Mouse (Mus musculus) heart, adult 2 months (tissue): Measurements from ENCODE around the gene Grin3b. TPM values are rescaled to one million over a fixed set of nuclear protein-coding genes. Genes with fewer than 3 reads are reported as not detected.
A peak's percentile ranks its signal among the peaks of the same experiment; 100 is the strongest.

ENCODE experiments used
- DNase-seq, 2 experiments: peaks; one replicate each; pipeline ENCODE4 v3.0.0; 2021
- H3K27ac ChIP-seq: fragments of 200-600 bp; 2 replicates; pipeline ENCODE4 v1.8.1; 2022
- H3K27me3 ChIP-seq: fragments of 200-500 bp; 2 replicates; pipeline ENCODE4 v1.6.1; 2012; ENCODE audit warnings: mild to moderate bottlenecking, low read length, inconsistent platforms, mixed read lengths; ENCODE audit not compliant: control insufficient read depth, insufficient read depth
- H3K36me3 ChIP-seq: fragments of 200-500 bp; 2 replicates; pipeline ENCODE4 v1.6.1; 2012; ENCODE audit warnings: low read length, inconsistent platforms; ENCODE audit not compliant: control insufficient read depth, insufficient read depth
- H3K4me1 ChIP-seq: fragments of 200-500 bp; 2 replicates; pipeline ENCODE4 v1.6.1; 2011; ENCODE audit warnings: low read length; ENCODE audit not compliant: control insufficient read depth, insufficient read depth
- H3K4me3 ChIP-seq: fragments of 200-600 bp; 2 replicates; pipeline ENCODE4 v1.8.1; 2022
- H3K79me2 ChIP-seq: fragments of 200-500 bp; replicated peaks from 2 replicates; pipeline ENCODE4 v1.6.1; 2012; ENCODE audit warnings: mild to moderate bottlenecking, inconsistent platforms, low read length, moderate library complexity, mixed read lengths; ENCODE audit not compliant: control insufficient read depth, insufficient read depth
- H3K9ac ChIP-seq: fragments of 200-500 bp; 2 replicates; pipeline ENCODE4 v1.6.1; 2012; ENCODE audit warnings: low read depth, mild to moderate bottlenecking, control low read depth, inconsistent platforms, low read length, mixed read lengths
- CTCF ChIP-seq: fragments of 200-600 bp; IDR thresholded peaks from 2 replicates; pipeline ENCODE4 v1.8.1; 2022; ENCODE audit warnings: antibody characterized with exemption, mild to moderate bottlenecking, moderate library complexity
- EP300 ChIP-seq: fragments of 200-500 bp; IDR thresholded peaks from 2 replicates; pipeline ENCODE4 v1.6.1; 2011; ENCODE audit warnings: low read depth, low read length, control low read depth; ENCODE audit not compliant: insufficient read depth
- POLR2A ChIP-seq: fragments of 200-500 bp; IDR thresholded peaks from 2 replicates; pipeline ENCODE4 v1.6.1; 2011; ENCODE audit warnings: mild to moderate bottlenecking, low read depth, low read length, control low read depth; ENCODE audit not compliant: insufficient read depth
- WGBS: fragments of 180-500 bp; shearing (Covaris S2); methylation state at CpG from one replicate; pipeline ENCODE4 v1.1.7; 2018; 5-methylcytosine and 5-hydroxymethylcytosine counted together
- intact Hi-C: fragments of 180-260 bp; cut with DNase I; formaldehyde crosslinking; loops from one replicate; pipeline ENCODE4 v1.15.1; 2025
- polyA plus RNA-seq: library from polyadenylated mRNA; depleted of rRNA; stranded (reverse); fragments of >200 nt; gene quantifications from 2 replicates; pipeline ENCODE4 v1.2.3, GENCODE M21; 2012
- total RNA-seq, 2 experiments: library from RNA; stranded (reverse); gene quantifications; 2 replicates each; pipeline ENCODE4 v1.2.3; 2021

Grin3b gene
- total and polyA plus RNA-seq, 3 experiments: 0.20 to 0.31 (median 0.29) TPM

DNA sequence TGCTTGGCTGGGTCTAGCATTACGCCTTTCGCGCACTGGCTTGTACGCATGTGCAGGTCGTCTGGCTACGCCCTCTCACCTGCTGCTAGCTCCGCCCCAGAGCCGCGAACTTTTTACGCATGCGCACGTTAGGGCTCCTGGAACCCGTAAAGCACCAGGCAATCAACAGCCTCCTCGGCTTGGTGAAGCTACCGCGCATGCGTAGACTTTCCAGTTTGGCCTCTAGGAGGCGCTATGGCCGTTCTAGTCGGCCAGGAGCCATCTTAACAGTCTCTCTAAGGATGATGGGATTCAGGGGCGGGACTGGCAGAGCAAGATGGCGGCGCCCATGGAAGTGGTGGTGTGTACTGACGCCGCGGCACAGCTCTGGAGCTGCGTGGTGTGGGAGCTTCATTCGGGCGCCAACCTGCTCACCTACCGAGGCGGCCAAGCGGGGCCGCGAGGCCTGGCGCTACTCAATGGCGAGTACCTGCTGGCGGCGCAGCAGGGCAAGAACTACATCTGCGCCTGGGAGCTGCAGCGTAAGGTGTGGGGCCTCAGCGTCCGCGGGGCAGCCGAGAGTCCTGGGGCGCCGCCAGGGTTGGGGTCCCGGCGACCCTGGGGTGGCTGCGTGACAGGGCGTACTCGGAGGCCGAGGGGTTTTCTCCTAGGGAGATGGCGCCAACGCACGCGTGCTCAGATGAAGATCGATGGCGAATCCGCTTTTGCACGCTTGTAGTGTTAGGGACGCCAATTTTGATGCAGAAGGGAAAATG lies 10.5 kb upstream of the Grin3b start, which contains the start of gene Wdr18:
TSS of gene Wdr18 (plus strand) at position 306 of the 755 bp plus-strand sequence.
- peak within 1 kb of the TSS; percentile 72 for H3K9ac ChIP-seq
- peak within 1 kb of the TSS; percentile 95 for H3K4me3 ChIP-seq
- under 1% methylated on average over 61 of the region's 61 CpGs for WGBS
- TF ChIP-seq CTCF (peak; percentile 91), EP300 (peak; percentile 74; the same call in 1 of the 2 replicates), POLR2A (peak; percentile 70)
- H3K27ac ChIP-seq: peak within 1 kb of the TSS; percentile 78
- no peaks in the 10 kb centered on the region for H3K36me3 ChIP-seq
- no peaks in the 10 kb centered on the region for H3K27me3 ChIP-seq
- peak; percentile 98 to 99 for DNase-seq
- no peaks in the 10 kb centered on the region for H3K79me2 ChIP-seq
- intact Hi-C loops: loop anchor here (1.0 to 2.0 kb wide), 3 partner anchors 23 to 181 kb away; partner anchors contain the start of gene Cbarp
- H3K4me1 ChIP-seq: peaks cover 5% of the 10 kb centered on the region; the same call in 1 of the 2 replicates

DNA sequence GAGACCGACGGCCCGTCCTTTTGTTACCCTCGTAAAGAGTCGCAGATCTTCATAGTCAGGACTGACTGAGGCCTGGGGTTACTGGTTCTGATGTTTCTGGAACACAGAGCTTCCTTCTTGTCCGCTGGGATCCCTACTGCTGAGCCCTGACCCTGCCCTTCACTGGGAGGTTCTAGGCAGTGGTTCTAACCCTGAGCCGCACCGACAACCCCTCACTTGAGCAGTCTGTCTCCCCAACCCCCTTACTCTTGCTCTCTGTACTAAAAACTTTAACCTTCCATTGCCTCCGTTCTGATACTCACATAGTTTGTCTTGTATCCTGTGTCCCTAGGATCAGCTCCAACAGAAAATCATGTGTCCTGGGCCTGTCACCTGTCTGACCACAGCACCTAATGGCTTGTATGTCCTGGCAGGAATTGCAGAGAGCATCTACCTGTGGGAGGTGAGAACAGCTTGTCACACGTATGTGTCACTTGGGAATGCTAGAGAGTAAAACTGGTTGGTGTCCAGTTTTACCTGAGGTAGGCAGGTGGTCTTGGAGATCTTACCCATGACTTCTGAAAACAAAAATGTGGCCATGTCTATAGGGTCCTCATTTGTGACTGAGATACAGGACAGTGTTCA lies 9.7 kb upstream of the Grin3b start:
- DNase-seq: no peak
- no peak for TF ChIP-seq EP300
- no peak for TF ChIP-seq POLR2A
- no peak for TF ChIP-seq CTCF
- intact Hi-C loops: loop anchor here (1.0 to 2.0 kb wide), 2 partner anchors 23 to 180 kb away; partner anchors contain the start of gene Cbarp
- H3K4me1 ChIP-seq: peaks cover 5% of the 10 kb centered on the region; the same call in 1 of the 2 replicates
- H3K9ac ChIP-seq: peak overlapping the region; percentile 72
- H3K79me2 ChIP-seq: no peaks in the 10 kb centered on the region
- H3K27me3 ChIP-seq: no peaks in the 10 kb centered on the region
- peak overlapping the region; percentile 95 for H3K4me3 ChIP-seq
- no peak overlapping the region; the same call in 1 of the 2 replicates for H3K27ac ChIP-seq
- 13% methylated on average over 10 of the region's 10 CpGs for WGBS
- H3K36me3 ChIP-seq: no peaks in the 10 kb centered on the region

DNA sequence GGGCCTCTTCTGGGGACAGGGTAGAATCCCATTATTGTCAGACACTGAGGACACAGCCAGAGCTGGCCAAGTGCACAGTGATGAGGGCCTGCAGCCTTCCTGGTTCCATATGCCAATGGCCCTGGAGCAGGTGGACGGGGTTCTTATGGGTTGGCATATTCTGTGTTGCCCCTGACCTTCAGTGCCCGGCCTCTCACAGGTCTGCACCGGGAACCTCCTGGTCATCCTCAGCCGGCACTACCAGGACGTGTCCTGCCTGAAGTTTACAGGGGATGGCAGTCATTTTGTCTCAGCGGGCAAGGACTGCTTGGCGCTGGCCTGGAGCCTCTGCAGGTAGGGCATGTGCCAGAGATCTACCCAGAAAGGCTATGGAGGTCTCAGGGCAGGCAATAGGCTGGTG lies 5.8 kb upstream of the Grin3b start:
- DNase-seq: no peak
- H3K9ac ChIP-seq: no peak overlapping the region
- TF ChIP-seq CTCF: no peak
- TF ChIP-seq POLR2A: no peak
- no peak for TF ChIP-seq EP300
- peaks cover 4% of the 10 kb centered on the region; the same call in 1 of the 2 replicates for H3K4me1 ChIP-seq
- intact Hi-C loops: no loop called here
- 95% methylated on average over 7 of the region's 7 CpGs for WGBS
- no peaks in the 10 kb centered on the region for H3K79me2 ChIP-seq
- H3K27me3 ChIP-seq: no peaks in the 10 kb centered on the region
- no peaks in the 10 kb centered on the region for H3K36me3 ChIP-seq
- H3K27ac ChIP-seq: no peak overlapping the region
- H3K4me3 ChIP-seq: no peak overlapping the region

DNA sequence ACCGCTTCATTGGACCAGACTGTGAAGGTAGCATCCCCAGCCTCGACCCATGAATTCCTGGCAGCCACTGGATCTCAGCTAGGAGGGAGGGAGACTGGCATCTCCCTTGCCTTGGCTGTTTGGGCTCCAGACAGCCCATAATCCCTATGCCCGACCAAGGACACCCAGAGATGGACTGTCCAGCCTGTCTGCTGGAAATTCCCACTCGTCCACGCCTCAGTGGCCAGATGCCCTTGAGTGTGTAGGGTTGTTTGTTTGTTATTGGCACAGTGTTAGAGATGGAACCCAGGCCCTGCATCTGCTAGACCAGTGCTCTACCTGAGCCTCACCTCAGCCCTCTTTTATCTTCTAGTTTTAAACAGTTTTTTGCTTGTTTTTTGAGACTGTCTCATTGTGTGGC lies 5.2 kb upstream of the Grin3b start:
- intact Hi-C loops: no loop called here
- 81% methylated on average over 5 of the region's 5 CpGs for WGBS
- H3K27me3 ChIP-seq: no peaks in the 10 kb centered on the region
- peaks cover 4% of the 10 kb centered on the region; the same call in 1 of the 2 replicates for H3K4me1 ChIP-seq
- H3K27ac ChIP-seq: no peak overlapping the region
- H3K4me3 ChIP-seq: no peak overlapping the region
- no peak for DNase-seq
- H3K79me2 ChIP-seq: no peaks in the 10 kb centered on the region
- no peak overlapping the region for H3K9ac ChIP-seq
- no peak for TF ChIP-seq EP300
- no peak for TF ChIP-seq POLR2A
- no peak for TF ChIP-seq CTCF
- H3K36me3 ChIP-seq: no peaks in the 10 kb centered on the region

DNA sequence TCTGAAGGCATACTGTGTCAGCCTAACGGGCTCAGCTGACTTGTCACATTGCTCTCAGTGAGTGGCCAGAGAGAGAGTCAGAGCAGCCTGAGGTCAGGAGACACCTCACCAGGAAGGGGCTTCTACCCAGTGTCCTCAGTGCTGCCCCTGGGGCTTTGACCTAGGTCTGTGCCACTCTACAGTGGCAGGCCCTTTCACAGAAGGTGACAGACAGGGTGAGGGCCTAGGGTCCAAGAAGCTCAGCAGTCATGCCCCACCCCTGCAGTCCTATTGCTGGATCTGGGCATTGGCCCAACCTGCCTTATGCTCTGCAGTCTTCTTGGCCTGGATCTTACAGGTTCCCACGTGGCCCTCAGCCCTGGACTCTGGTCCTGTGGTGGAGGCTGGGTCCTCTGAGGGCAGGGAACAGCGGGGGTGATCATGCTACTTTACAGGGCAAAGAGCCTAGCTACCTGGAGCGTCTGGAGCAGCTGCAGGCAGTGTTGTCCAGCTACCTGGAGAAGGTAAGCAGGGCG lies 3.6 kb upstream of the Grin3b start:
- intact Hi-C loops: no loop called here
- Histone ChIP-seq H3K4me1 (no peaks in the 10 kb centered on the region), H3K27me3 (peaks cover 7% of the 10 kb centered on the region), H3K27ac (peak overlapping the region; percentile 78), H3K79me2 (no peaks in the 10 kb centered on the region), H3K4me3 (no peak overlapping the region), H3K36me3 (no peaks in the 10 kb centered on the region), H3K9ac (no peak overlapping the region)
- DNase-seq: peak in 1 of 2 experiments; percentile 73
- 0 out of 2 replicates have a peak, but pooled peaks have one; percentile 27 for TF ChIP-seq EP300
- TF ChIP-seq POLR2A: no peak
- TF ChIP-seq CTCF: no peak
- 79% methylated on average over 5 of the region's 5 CpGs for WGBS

DNA sequence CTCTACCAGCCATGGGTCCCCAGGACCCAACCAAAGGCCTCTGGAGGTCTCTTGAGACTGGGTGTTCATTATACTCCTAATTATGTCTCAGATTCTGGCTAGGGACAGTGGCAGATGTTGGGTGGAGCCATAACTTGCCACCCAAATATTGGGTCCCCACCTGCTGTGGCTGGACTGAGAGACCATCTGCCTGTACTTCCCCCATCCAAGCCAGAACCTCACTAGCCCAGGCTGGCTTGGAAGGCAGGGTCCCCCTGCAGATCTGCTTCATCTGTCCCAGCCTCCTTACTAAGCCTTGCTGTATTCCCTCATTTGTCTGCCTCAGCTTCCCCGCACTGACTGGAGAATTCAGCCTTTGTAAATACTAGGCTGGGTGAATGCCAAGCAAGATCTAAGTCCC lies 2.3 kb upstream of the Grin3b start:
- no peak for DNase-seq
- H3K9ac ChIP-seq: no peak overlapping the region
- intact Hi-C loops: no loop called here
- no peaks in the 10 kb centered on the region for H3K36me3 ChIP-seq
- no peaks in the 10 kb centered on the region for H3K79me2 ChIP-seq
- peaks cover 7% of the 10 kb centered on the region for H3K27me3 ChIP-seq
- WGBS: 78% methylated on average over 1 of the region's 1 CpGs
- no peaks in the 10 kb centered on the region for H3K4me1 ChIP-seq
- H3K4me3 ChIP-seq: no peak overlapping the region
- TF ChIP-seq CTCF (no peak), POLR2A (no peak), EP300 (no peak)
- no peak overlapping the region for H3K27ac ChIP-seq
